Comparison of ENCODE assay signal across 11 mouse cellular contexts in genomic region chr7:29354161-29354560, GRCm38 (mm10). TPM values are rescaled to one million over a fixed set of nuclear protein-coding genes. Genes with fewer than 3 reads are reported as not detected.
DNase-seq lines count a peak whose midpoint lies in the region; ATAC-seq and TF ChIP-seq lines count a peak whose summit lies in the region.
"Had no signal": no experiment of that assay in that cellular context is flagged by ENCODE, and none has a peak within 500 bp of the region (broad histone marks: within the 10 kb centered on the region; RNA-seq: fewer than 3 reads in every experiment).

No protein-coding gene starts in this region.

- H3K36me3 ChIP-seq in liver, embryonic 12.5 days, result peaks cover 45% of the 10 kb centered on the region
- peaks cover 9% of the 10 kb centered on the region; the same call in 1 of the 2 replicates for H3K36me3 ChIP-seq in liver, postnatal 0 days (replicated peaks; ENCODE audit: insufficient read depth, low read length)

- H3K9me3 ChIP-seq in liver, embryonic 12.5 days (replicated peaks), result no peaks in the 10 kb centered on the region
- no peaks in the 10 kb centered on the region for H3K9me3 ChIP-seq in liver, postnatal 0 days (ENCODE audit: low read length)
- H3K9me3 ChIP-seq: limb, embryonic 15.5 days had no signal

- no peak for ATAC-seq in liver, embryonic 12.5 days
- ATAC-seq in liver, postnatal 0 days, result no peak

- DNase-seq in cerebellum, adult 2 months, result peak; percentile 42 to 63
- DNase-seq in cerebellum, adult 11 months, result no peak
- peak; percentile 36 to 50 for DNase-seq in left cerebral cortex, adult 18-20 months (ENCODE audit: low spot score in 2 of 2)
- DNase-seq in left cerebral cortex, adult 11 months (ENCODE audit: low spot score), result no peak
- DNase-seq in heart, postnatal 25 days (ENCODE audit: low spot score), result peak; percentile 23
- peak; percentile 23 for DNase-seq in skeletal muscle tissue, adult 2 months (ENCODE audit: low read depth, low spot score)
- no peak for DNase-seq in liver, postnatal 0 days
- DNase-seq: kidney, adult 11 months; thymus, postnatal 4 days had no signal

- no peak overlapping the region for H3K4me3 ChIP-seq in cerebellum, adult 2 months (replicated peaks; ENCODE audit: insufficient read depth, low read depth, low read length)
- H3K4me3 ChIP-seq in liver, embryonic 12.5 days, result no peak overlapping the region
- no peak overlapping the region for H3K4me3 ChIP-seq in liver, postnatal 0 days (ENCODE audit: low read depth, low read length)
- H3K4me3 ChIP-seq: limb, embryonic 15.5 days had no signal

- no peaks in the 10 kb centered on the region for H3K27me3 ChIP-seq in cerebellum, adult 2 months (ENCODE audit: control insufficient read depth, insufficient read depth, low read length)
- H3K27me3 ChIP-seq in liver, embryonic 12.5 days (replicated peaks), result no peaks in the 10 kb centered on the region
- no peaks in the 10 kb centered on the region for H3K27me3 ChIP-seq in liver, postnatal 0 days (ENCODE audit: insufficient read depth, low read length)
- H3K27me3 ChIP-seq: limb, embryonic 15.5 days had no signal

- intact Hi-C loops in heart, postnatal 25 days (cut with DNase I), result no loop called here

- no peak for TF ChIP-seq POLR2A in cerebellum, adult 2 months (IDR thresholded peaks at IDR 0.05; ENCODE audit: borderline replicate concordance, insufficient read depth, low read length)

- no peak overlapping the region for H3K4me2 ChIP-seq in liver, embryonic 12.5 days
- no peak overlapping the region for H3K4me2 ChIP-seq in liver, postnatal 0 days (ENCODE audit: low read depth, low read length)
- H3K4me2 ChIP-seq: limb, embryonic 15.5 days had no signal

- peaks cover 14% of the 10 kb centered on the region for H3K4me1 ChIP-seq in cerebellum, adult 2 months (ENCODE audit: control insufficient read depth, insufficient read depth, low read length)
- peaks cover 10% of the 10 kb centered on the region for H3K4me1 ChIP-seq in liver, embryonic 12.5 days
- no peaks in the 10 kb centered on the region for H3K4me1 ChIP-seq in liver, postnatal 0 days (ENCODE audit: insufficient read depth)
- H3K4me1 ChIP-seq: limb, embryonic 15.5 days had no signal

- TF ChIP-seq EP300 in liver, postnatal 0 days (IDR thresholded peaks at IDR 0.05; ENCODE audit: low read depth), result no peak

- no peak overlapping the region for H3K27ac ChIP-seq in cerebellum, adult 2 months (ENCODE audit: insufficient read depth, low read length)
- no peak overlapping the region for H3K27ac ChIP-seq in liver, embryonic 12.5 days
- H3K27ac ChIP-seq in liver, postnatal 0 days (ENCODE audit: low read depth), result no peak overlapping the region
- H3K27ac ChIP-seq: limb, embryonic 15.5 days had no signal

- WGBS in cerebellum, adult 2 months, result 57% methylated on average over 8 of the region's 8 CpGs
- 87% methylated on average over 8 of the region's 8 CpGs for WGBS in liver, embryonic 12.5 days (ENCODE audit: insufficient replicate concordance)
- whole genome bisulfite sequencing in liver, postnatal 0 days (ENCODE audit: insufficient replicate concordance), result 82% methylated on average over 8 of the region's 8 CpGs

- no peak for TF ChIP-seq CTCF in cerebellum, adult 2 months (IDR thresholded peaks at IDR 0.05; ENCODE audit: borderline replicate concordance, insufficient read depth, low read depth, low read length)
- TF ChIP-seq CTCF in liver, postnatal 0 days (IDR thresholded peaks at IDR 0.05; ENCODE audit: low read depth), result no peak

- H3K9ac ChIP-seq in liver, embryonic 12.5 days, result no peak overlapping the region
- H3K9ac ChIP-seq in liver, postnatal 0 days (replicated peaks), result no peak overlapping the region
- H3K9ac ChIP-seq: limb, embryonic 15.5 days had no signal

RNA-seq across cellular contexts. Expression of gene Dpf1, which starts 50.4 kb away (rescaled TPM):
- 28.3 and 29.8 TPM in 2 replicates for polyA plus RNA-seq in cerebellum, adult 2 months (2012; rRNA removed)
- total RNA-seq in left cerebral cortex, adult 18-20 months (2021), result 100 to 1,000 TPM; 107 to 120 TPM
- under 1 TPM in 1 of 2 experiments, not detected in 1; 0.53 TPM for total RNA-seq in heart, postnatal 25 days (2021)
- polyA plus RNA-seq in liver, embryonic 12.5 days (2016; fragmentation: Nextera tagmentation; extraction: Ambion mirVana), result 2.6 and 3.6 TPM in 2 replicates
- 0.63 and 0.69 TPM in 2 replicates for polyA plus RNA-seq in liver, postnatal 0 days (2015; fragmentation: Nextera tagmentation; extraction: Ambion mirVana)

Comparison
In these comparisons a context has a peak if more than half of its experiments do, and no peak if none do; other contexts are left out.
1. DNase-seq: peak in cerebellum, adult 2 months (2 of 2), left cerebral cortex, adult 18-20 months (2 of 2), heart, postnatal 25 days (single experiment) and skeletal muscle tissue, adult 2 months (single experiment); none in cerebellum, adult 11 months (single experiment), left cerebral cortex, adult 11 months (single experiment) and liver, postnatal 0 days (single experiment).